Comparison of ENCODE assay signal across 7 mouse cellular contexts in the genomic region with DNA sequence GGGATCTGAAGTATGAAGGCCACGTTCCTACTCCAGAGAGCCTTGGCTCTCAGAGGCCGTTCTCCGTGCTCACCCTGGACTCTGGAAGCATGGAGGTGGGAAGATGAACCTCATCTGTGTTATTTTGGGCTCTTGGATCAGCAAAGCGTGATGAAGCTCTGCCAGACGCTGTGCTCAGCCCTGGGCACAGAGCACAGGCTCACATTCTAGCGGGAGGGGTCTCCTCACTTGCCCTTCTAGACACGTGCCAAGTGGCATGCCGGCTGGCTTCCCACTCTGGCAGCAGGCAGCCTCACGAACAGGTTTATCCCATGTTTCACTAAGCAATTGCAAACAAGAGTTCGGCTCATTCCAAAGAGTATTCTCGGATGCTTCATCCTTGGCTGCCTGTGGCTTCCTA.
A peak's percentile ranks its signal among the peaks of the same experiment; 100 is the strongest.
DNase-seq lines count a peak whose midpoint lies in the region; ATAC-seq lines count a peak whose summit lies in the region.

No protein-coding gene starts in this region.

- H3K4me3 ChIP-seq in heart, embryonic 14.5 days (ENCODE audit: control insufficient read depth in 1 of 2, insufficient read depth in 1 of 2, low read depth in 1 of 2, low read length in 2 of 2), result no peak overlapping the region
- H3K4me3 ChIP-seq in midbrain, embryonic 13.5 days (replicated peaks), result no peak overlapping the region

- ATAC-seq in heart, embryonic 14.5 days (ENCODE audit: insufficient number of reproducible peaks, insufficient read depth, low FRiP score, low read depth), result peak; percentile 74
- ATAC-seq in midbrain, embryonic 13.5 days, result no peak

- H3K4me1 ChIP-seq in heart, embryonic 14.5 days (ENCODE audit: control insufficient read depth in 2 of 2, insufficient read depth in 2 of 2, low read length in 2 of 2), result peaks cover 21 to 28% of the 10 kb centered on the region in 2 experiments
- H3K4me1 ChIP-seq in midbrain, embryonic 13.5 days (replicated peaks), result no peaks in the 10 kb centered on the region

- intact Hi-C loops in left cerebral cortex, postnatal 4 days (cut with DNase I), result no loop called here

- no peaks in the 10 kb centered on the region for H3K9me3 ChIP-seq in heart, embryonic 14.5 days (ENCODE audit: control insufficient read depth, low read length)
- H3K9me3 ChIP-seq in midbrain, embryonic 13.5 days, result no peaks in the 10 kb centered on the region

- no peak overlapping the region for H3K9ac ChIP-seq in heart, embryonic 14.5 days (ENCODE audit: low read length)
- no peak overlapping the region for H3K9ac ChIP-seq in midbrain, embryonic 13.5 days (replicated peaks)

- H3K36me3 ChIP-seq in heart, embryonic 14.5 days (ENCODE audit: control insufficient read depth, insufficient read depth, low read length), result peaks cover 20% of the 10 kb centered on the region
- H3K36me3 ChIP-seq in midbrain, embryonic 13.5 days, result no peaks in the 10 kb centered on the region

- 44% methylated on average over 11 of the region's 11 CpGs for WGBS in heart, embryonic 14.5 days
- 89% methylated on average over 11 of the region's 11 CpGs for WGBS in midbrain, embryonic 13.5 days

- peak overlapping the region; percentile 55 to 62 for H3K27ac ChIP-seq in heart, embryonic 14.5 days (replicated peaks in 1 of 2; ENCODE audit: control insufficient read depth in 1 of 2, insufficient read depth in 1 of 2, low read depth in 2 of 2, low read length in 2 of 2)
- no peak overlapping the region for H3K27ac ChIP-seq in midbrain, embryonic 13.5 days

- H3K4me2 ChIP-seq in heart, embryonic 14.5 days (ENCODE audit: low read length), result no peak overlapping the region
- no peak overlapping the region for H3K4me2 ChIP-seq in midbrain, embryonic 13.5 days (replicated peaks)

- no peaks in the 10 kb centered on the region for H3K27me3 ChIP-seq in heart, embryonic 14.5 days (ENCODE audit: control insufficient read depth, insufficient read depth, low read length)
- H3K27me3 ChIP-seq in midbrain, embryonic 13.5 days, result no peaks in the 10 kb centered on the region

- peak; percentile 39 to 44 for DNase-seq in cerebellum, adult 18-20 months
- peak; percentile 53 to 61 for DNase-seq in cerebellum, postnatal 36 days
- peak; percentile 88 for DNase-seq in left cerebral cortex, postnatal 4 days
- DNase-seq in thymus, postnatal 4 days, result no peak
- DNase-seq in spleen, postnatal 4 days (ENCODE audit: low spot score in 2 of 2), result no peak

Comparison
In these comparisons a context has a peak if more than half of its experiments do, and no peak if none do; other contexts are left out.
1. DNase-seq: peak in cerebellum, adult 18-20 months (2 of 2), cerebellum, postnatal 36 days (2 of 2) and left cerebral cortex, postnatal 4 days (single experiment); none in thymus, postnatal 4 days (single experiment) and spleen, postnatal 4 days (0 of 2).